Mouse (Mus musculus) forebrain, embryonic 14.5 days (tissue): ENCODE measurements at regions not wholly inside any gene's neighbourhood (a gene's known extent, or its start where the extent isn't known, plus 50 kb on each side); places are given as distances from the start of the nearest gene placed in this dataset.
"Not testable (repeated sequence)": the region's sequence is repeated elsewhere in the genome, so short reads cannot be mapped to it uniquely, and the experiment has no call there.

Experiments used
- ATAC-seq: fragments of 200-750 bp; cut with Nextera tagmentation; 2 replicates; pipeline ENCODE4 v1.8.0; 2017; ENCODE audit warnings: mild to moderate bottlenecking, moderate library complexity
- DNase-seq: peaks from one replicate; pipeline ENCODE4 v3.0.0-alpha.2; 2015; ENCODE audit warnings: low spot score
- H3K27ac ChIP-seq: fragments of 300-500 bp; sonication (generic); 2 replicates; pipeline ENCODE4 v1.5.1; 2014; ENCODE audit warnings: low read depth, mild to moderate bottlenecking, control low read depth, low read length, moderate library complexity
- H3K27me3 ChIP-seq: fragments of 300-500 bp; sonication (generic); replicated peaks from 2 replicates; pipeline ENCODE4 v1.6.1; 2014; ENCODE audit warnings: low read length, control low read depth, mixed read lengths; ENCODE audit not compliant: control insufficient read depth, insufficient read depth
- H3K36me3 ChIP-seq: fragments of 300-500 bp; sonication (generic); 2 replicates; pipeline ENCODE4 v1.6.1; 2014; ENCODE audit warnings: low read length, control low read depth; ENCODE audit not compliant: control insufficient read depth, insufficient read depth
- H3K4me1 ChIP-seq: fragments of 300-500 bp; sonication (generic); 2 replicates; pipeline ENCODE4 v1.6.1; 2014; ENCODE audit warnings: antibody characterized with exemption, low read length, control low read depth; ENCODE audit not compliant: control insufficient read depth, insufficient read depth
- H3K4me2 ChIP-seq: fragments of 300-500 bp; sonication (generic); 2 replicates; pipeline ENCODE4 v1.6.1; 2014; ENCODE audit warnings: mild to moderate bottlenecking, control low read depth, low read length
- H3K4me3 ChIP-seq: fragments of 300-500 bp; sonication (generic); 2 replicates; pipeline ENCODE4 v1.5.1; 2014; ENCODE audit warnings: low read depth, low read length, control low read depth
- H3K9ac ChIP-seq: fragments of 300-500 bp; sonication (generic); 2 replicates; pipeline ENCODE4 v1.6.1; 2014; ENCODE audit warnings: mild to moderate bottlenecking, low read length, control low read depth, moderate library complexity
- H3K9me3 ChIP-seq: fragments of 300-500 bp; sonication (generic); replicated peaks from 2 replicates; pipeline ENCODE4 v1.6.1; 2016; ENCODE audit warnings: low read length, control low read depth, mixed read lengths; ENCODE audit not compliant: control insufficient read depth
- WGBS: fragments of 180-500 bp; shearing (Covaris S2); extraction: QIAGEN DNeasy Blood & Tissue Kit; methylation state at CpG from one replicate; pipeline ENCODE4 v1.1.7; 2014; 5-methylcytosine and 5-hydroxymethylcytosine counted together

GRCm38 (mm10) chr8:59977024-59977662 is 525.9 kb downstream of the Gm10283 start:
- Histone ChIP-seq H3K27me3 (no peaks in the 10 kb centered on the region), H3K4me1 (no peaks in the 10 kb centered on the region), H3K27ac (no peak overlapping the region), H3K9me3 (no peaks in the 10 kb centered on the region), H3K36me3 (no peaks in the 10 kb centered on the region), H3K4me3 (no peak overlapping the region), H3K9ac (no peak overlapping the region), H3K4me2 (no peak overlapping the region)
- ATAC-seq (no peak), DNase-seq (no peak)
- WGBS = 83% methylated on average over 6 of the region's 6 CpGs

GRCm38 (mm10) chr8:59965416-59965815 is 537.6 kb downstream of the Gm10283 start:
- H3K4me3 ChIP-seq = no peak overlapping the region
- no peaks in the 10 kb centered on the region for H3K36me3 ChIP-seq
- no peak overlapping the region for H3K4me2 ChIP-seq
- no peak overlapping the region for H3K27ac ChIP-seq
- no peaks in the 10 kb centered on the region for H3K27me3 ChIP-seq
- DNase-seq = no peak
- no peaks in the 10 kb centered on the region for H3K9me3 ChIP-seq
- H3K4me1 ChIP-seq = no peaks in the 10 kb centered on the region
- H3K9ac ChIP-seq = no peak overlapping the region
- WGBS = 85% methylated on average over 2 of the region's 2 CpGs
- no peak for ATAC-seq

GRCm38 (mm10) chr8:59963234-59963633 is 539.8 kb downstream of the Gm10283 start:
- Histone ChIP-seq H3K36me3 (no peaks in the 10 kb centered on the region), H3K4me3 (no peak overlapping the region), H3K27ac (no peak overlapping the region), H3K4me2 (no peak overlapping the region), H3K4me1 (no peaks in the 10 kb centered on the region), H3K27me3 (no peaks in the 10 kb centered on the region), H3K9ac (no peak overlapping the region), H3K9me3 (no peaks in the 10 kb centered on the region)
- DNase-seq = no peak
- ATAC-seq = no peak

- H3K9ac ChIP-seq, H3K27ac ChIP-seq, H3K27me3 ChIP-seq, H3K4me1 ChIP-seq, H3K36me3 ChIP-seq, H3K4me3 ChIP-seq, H3K4me2 ChIP-seq, H3K9me3 ChIP-seq: not testable (repeated sequence)
- ATAC-seq = peak; percentile 61; the same call in 1 of the 2 replicates
- WGBS = 63% methylated on average over 6 of the region's 6 CpGs
- peak; percentile 42 for DNase-seq
Measured at GRCm38 (mm10) chr8:59953741-59954140, 549.3 kb downstream of the Gm10283 start.

- no peak for ATAC-seq
- H3K36me3 ChIP-seq = no peaks in the 10 kb centered on the region
Measured at GRCm38 (mm10) chr8:59906799-59907198, 596.2 kb downstream of the Gm10283 start.

More at GRCm38 (mm10) chr8:59906799-59907198, 596.2 kb downstream of the Gm10283 start:
- H3K9ac ChIP-seq = no peak overlapping the region
- DNase-seq = no peak
- H3K27me3 ChIP-seq = no peaks in the 10 kb centered on the region
- no peaks in the 10 kb centered on the region for H3K9me3 ChIP-seq
- no peak overlapping the region for H3K4me2 ChIP-seq
- no peak overlapping the region for H3K4me3 ChIP-seq
- no peak overlapping the region for H3K27ac ChIP-seq
- H3K4me1 ChIP-seq = no peaks in the 10 kb centered on the region
- WGBS = 89% methylated on average over 3 of the region's 3 CpGs
